Mouse (Mus musculus): ENCODE results near the gene Ctnnbip1.

GRCm38 (mm10) chr4:149526330-149526729, 8.3 kb downstream of the Ctnnbip1 start:
- TF ChIP-seq GATA1 (IDR thresholded peaks at IDR 0.05; ENCODE audit: low read length) (no peak), TAL1 (IDR thresholded peaks at IDR 0.05; ENCODE audit: low read length) (no peak)
